Mouse (Mus musculus): ENCODE results near the gene Alms1.

DNA sequence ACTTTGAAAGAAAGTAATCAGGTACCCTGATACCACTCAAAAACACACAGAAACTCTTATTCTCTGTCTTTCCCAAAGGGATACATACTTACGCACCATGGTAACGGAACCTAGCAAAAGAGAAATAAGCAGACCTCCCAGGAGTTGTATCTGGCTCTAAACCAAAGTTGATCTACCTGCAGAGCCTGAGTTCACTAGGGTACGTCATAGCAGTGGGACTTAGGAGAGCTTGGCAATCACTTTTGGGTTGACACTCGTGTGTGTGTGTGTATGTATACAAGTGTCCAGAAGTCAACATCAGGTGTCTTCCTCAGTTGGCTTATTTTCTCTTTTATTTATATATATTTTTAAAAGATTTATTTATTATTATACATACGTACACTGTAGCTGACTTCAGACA is 5.6 kb upstream of the Alms1 start:
- no peak for TF ChIP-seq CTCF (IDR thresholded peaks at IDR 0.05; ENCODE audit: insufficient read depth, low read length)
- no peak for TF ChIP-seq POLR2A (IDR thresholded peaks at IDR 0.05; ENCODE audit: borderline replicate concordance, extremely low read depth, low read depth, low read length)

Data from lung, adult 2 months (tissue).